Mouse (Mus musculus): Measurements from ENCODE around the gene 4930469K13Rik. TPM values are rescaled to one million over a fixed set of nuclear protein-coding genes. Genes with fewer than 3 reads are reported as not detected.

4930469K13Rik gene
- polyA plus RNA-seq, 1 experiment from 2014 or later = 16.5 TPM

- WGBS = 97% methylated on average over 1 of the region's 1 CpGs
- no peak for ATAC-seq (ENCODE audit: low FRiP score)
- no peak overlapping the region for H3K27ac ChIP-seq
These were observed 48.3 kb downstream of the 4930469K13Rik start for GRCm38 (mm10) chr11:34050063-34050462.

GRCm38 (mm10) chr11:34049125-34049379, 49.3 kb downstream of the 4930469K13Rik start:
- no peaks in the 10 kb centered on the region for H3K9me3 ChIP-seq (ENCODE audit: control insufficient read depth, low read length)
- no peak overlapping the region for H3K4me2 ChIP-seq (replicated peaks)
- no peak overlapping the region for H3K9ac ChIP-seq
- H3K27me3 ChIP-seq (ENCODE audit: control insufficient read depth, insufficient read depth, low read length) = no peaks in the 10 kb centered on the region
- no peaks in the 10 kb centered on the region for H3K36me3 ChIP-seq (replicated peaks; ENCODE audit: control insufficient read depth, insufficient read depth)
- ATAC-seq (ENCODE audit: low FRiP score) (no peak), DNase-seq (ENCODE audit: low spot score) (no peak)
- no peak overlapping the region for H3K4me3 ChIP-seq (replicated peaks; ENCODE audit: low read length)
- WGBS = 94% methylated on average over 1 of the region's 1 CpGs
- no peaks in the 10 kb centered on the region for H3K4me1 ChIP-seq (replicated peaks; ENCODE audit: control insufficient read depth, insufficient read depth, low read length)
- no peak overlapping the region for H3K27ac ChIP-seq

More at GRCm38 (mm10) chr11:34050063-34050462, 48.3 kb downstream of the 4930469K13Rik start:
- Histone ChIP-seq H3K27me3 (ENCODE audit: control insufficient read depth, insufficient read depth, low read length) (no peaks in the 10 kb centered on the region), H3K4me3 (replicated peaks; ENCODE audit: low read length) (no peak overlapping the region), H3K9ac (no peak overlapping the region), H3K9me3 (ENCODE audit: control insufficient read depth, low read length) (no peaks in the 10 kb centered on the region), H3K4me2 (replicated peaks) (no peak overlapping the region), H3K4me1 (replicated peaks; ENCODE audit: control insufficient read depth, insufficient read depth, low read length) (no peaks in the 10 kb centered on the region), H3K36me3 (replicated peaks; ENCODE audit: control insufficient read depth, insufficient read depth) (no peaks in the 10 kb centered on the region)
- no peak for DNase-seq (ENCODE audit: low spot score)

DNA sequence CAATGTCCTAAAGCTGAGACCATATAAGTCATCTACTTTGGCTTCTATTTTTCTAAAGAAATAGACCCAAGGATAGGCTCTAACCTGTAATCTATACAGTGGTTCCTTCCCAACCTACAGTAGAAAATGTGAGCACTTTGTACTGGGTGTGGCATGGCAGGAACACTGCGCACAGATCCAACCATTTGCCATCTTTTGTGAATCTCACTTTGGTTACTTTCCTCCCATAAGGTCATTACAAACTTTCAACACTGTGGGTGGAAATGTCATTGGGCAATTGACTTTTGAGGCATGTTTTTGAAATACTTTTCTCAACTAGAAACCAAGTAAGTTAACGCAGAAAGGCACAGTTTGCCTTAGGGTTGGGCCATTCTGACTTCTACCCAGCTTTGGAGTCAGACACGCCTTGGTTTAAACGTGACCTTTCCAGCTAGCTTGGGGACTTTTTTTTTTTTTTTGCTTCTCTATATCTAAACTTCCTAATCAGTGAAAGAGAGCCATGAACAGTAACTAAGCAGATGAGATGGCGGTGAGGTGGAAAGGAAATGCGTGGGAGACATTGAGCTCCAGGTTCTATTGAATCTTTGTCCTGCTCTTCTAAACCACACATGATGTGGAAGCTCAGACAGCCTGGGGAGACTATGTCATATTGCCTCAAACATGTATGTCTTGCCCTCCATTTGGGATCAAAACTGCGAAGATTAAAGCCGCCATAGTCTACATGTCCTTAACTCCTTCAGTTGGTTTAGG, 49.8 kb downstream of the 4930469K13Rik start:
- ATAC-seq (ENCODE audit: low FRiP score) (no peak), DNase-seq (ENCODE audit: low spot score) (no peak)
- H3K9me3 ChIP-seq (ENCODE audit: control insufficient read depth, low read length) = no peaks in the 10 kb centered on the region
- H3K4me1 ChIP-seq (replicated peaks; ENCODE audit: control insufficient read depth, insufficient read depth, low read length) = no peaks in the 10 kb centered on the region
- no peak overlapping the region for H3K27ac ChIP-seq
- H3K36me3 ChIP-seq (replicated peaks; ENCODE audit: control insufficient read depth, insufficient read depth) = no peaks in the 10 kb centered on the region
- H3K4me2 ChIP-seq (replicated peaks) = no peak overlapping the region
- no peak overlapping the region for H3K4me3 ChIP-seq (replicated peaks; ENCODE audit: low read length)
- H3K9ac ChIP-seq = no peak overlapping the region
- H3K27me3 ChIP-seq (ENCODE audit: control insufficient read depth, insufficient read depth, low read length) = no peaks in the 10 kb centered on the region
- 93% methylated on average over 8 of the region's 8 CpGs for WGBS

- H3K9me3 ChIP-seq (ENCODE audit: control insufficient read depth, low read length) = no peaks in the 10 kb centered on the region
- H3K4me1 ChIP-seq (replicated peaks; ENCODE audit: control insufficient read depth, insufficient read depth, low read length) = no peaks in the 10 kb centered on the region
- WGBS = 84% methylated on average over 5 of the region's 5 CpGs
- no peak overlapping the region for H3K9ac ChIP-seq
- no peak overlapping the region for H3K4me3 ChIP-seq (replicated peaks; ENCODE audit: low read length)
- no peaks in the 10 kb centered on the region for H3K27me3 ChIP-seq (ENCODE audit: control insufficient read depth, insufficient read depth, low read length)
- no peak overlapping the region for H3K4me2 ChIP-seq (replicated peaks)
- no peaks in the 10 kb centered on the region for H3K36me3 ChIP-seq (replicated peaks; ENCODE audit: control insufficient read depth, insufficient read depth)
- DNase-seq (ENCODE audit: low spot score) (no peak), ATAC-seq (ENCODE audit: low FRiP score) (no peak)
- no peak overlapping the region for H3K27ac ChIP-seq
These were observed 50.8 kb downstream of the 4930469K13Rik start for GRCm38 (mm10) chr11:34047542-34047937.

DNA sequence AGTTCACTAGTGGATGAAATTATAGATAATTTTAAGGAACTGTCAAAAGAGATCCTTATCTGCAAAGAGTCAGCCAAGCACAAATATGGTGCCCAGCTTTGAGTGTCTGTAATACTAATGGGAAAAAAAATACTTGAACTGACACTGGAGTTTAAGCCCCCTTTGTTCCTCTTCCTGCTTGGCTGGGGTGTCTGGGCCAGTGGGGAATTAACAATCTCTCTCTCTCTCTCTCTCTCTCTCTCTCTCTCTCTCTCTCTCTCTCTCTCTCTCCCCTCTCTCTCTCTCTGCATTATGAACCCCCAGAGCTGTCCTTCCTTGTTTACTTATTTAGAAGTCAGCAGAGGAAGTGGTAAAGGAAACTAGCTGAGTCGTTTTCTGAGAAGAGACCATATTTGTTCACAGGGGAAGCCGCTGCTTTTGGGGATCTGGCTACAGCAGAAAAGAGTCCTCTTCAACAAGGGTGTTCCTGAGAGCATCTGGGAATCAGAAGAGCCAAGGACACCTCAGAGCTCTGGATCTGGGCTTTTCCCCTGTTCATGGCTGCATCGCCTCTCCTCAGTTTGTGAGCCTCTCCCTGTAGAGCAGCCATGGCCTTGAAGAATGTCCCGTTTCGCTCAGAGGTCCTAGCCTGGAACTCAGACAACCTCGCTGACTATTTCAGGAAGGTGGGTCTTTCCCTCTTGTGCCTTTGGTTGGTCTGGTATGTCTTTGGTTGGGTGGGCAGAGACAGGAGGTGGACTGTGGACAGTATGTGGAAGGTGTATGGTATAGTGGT, 51.4 kb downstream of the 4930469K13Rik start, which contains the start of gene Lcp2:
Gene Lcp2 (plus strand): TSS at position 154 of the 775 bp plus-strand sequence.
- no peak within 1 kb of the TSS for H3K4me2 ChIP-seq (replicated peaks)
- no peak for ATAC-seq (ENCODE audit: low FRiP score)
- no peak within 1 kb of the TSS for H3K9ac ChIP-seq
- no peak within 1 kb of the TSS for H3K27ac ChIP-seq
- no peak within 1 kb of the TSS for H3K4me3 ChIP-seq (replicated peaks; ENCODE audit: low read length)
- no peaks in the 10 kb centered on the region for H3K27me3 ChIP-seq (ENCODE audit: control insufficient read depth, insufficient read depth, low read length)
- WGBS = 83% methylated on average over 6 of the region's 6 CpGs
- H3K4me1 ChIP-seq (replicated peaks; ENCODE audit: control insufficient read depth, insufficient read depth, low read length) = no peaks in the 10 kb centered on the region
- H3K9me3 ChIP-seq (ENCODE audit: control insufficient read depth, low read length) = no peaks in the 10 kb centered on the region
- no peak for DNase-seq (ENCODE audit: low spot score)
- no peaks in the 10 kb centered on the region for H3K36me3 ChIP-seq (replicated peaks; ENCODE audit: control insufficient read depth, insufficient read depth)

GRCm38 (mm10) chr11:34042808-34043207, 55.5 kb downstream of the 4930469K13Rik start:
- no peak overlapping the region for H3K9ac ChIP-seq
- H3K27me3 ChIP-seq (ENCODE audit: control insufficient read depth, insufficient read depth, low read length) = no peaks in the 10 kb centered on the region
- H3K36me3 ChIP-seq (replicated peaks; ENCODE audit: control insufficient read depth, insufficient read depth) = no peaks in the 10 kb centered on the region
- H3K9me3 ChIP-seq (ENCODE audit: control insufficient read depth, low read length) = no peaks in the 10 kb centered on the region
- no peaks in the 10 kb centered on the region for H3K4me1 ChIP-seq (replicated peaks; ENCODE audit: control insufficient read depth, insufficient read depth, low read length)
- H3K4me3 ChIP-seq (replicated peaks; ENCODE audit: low read length) = no peak overlapping the region
- H3K4me2 ChIP-seq (replicated peaks) = no peak overlapping the region
- no peak for ATAC-seq (ENCODE audit: low FRiP score)
- no peak overlapping the region for H3K27ac ChIP-seq
- no peak for DNase-seq (ENCODE audit: low spot score)
- 82% methylated on average over 1 of the region's 1 CpGs for WGBS

- H3K4me1 ChIP-seq (replicated peaks; ENCODE audit: control insufficient read depth, insufficient read depth, low read length) = no peaks in the 10 kb centered on the region
- H3K27ac ChIP-seq = no peak overlapping the region
- H3K9me3 ChIP-seq (ENCODE audit: control insufficient read depth, low read length) = no peaks in the 10 kb centered on the region
- no peak overlapping the region for H3K4me2 ChIP-seq (replicated peaks)
- no peaks in the 10 kb centered on the region for H3K27me3 ChIP-seq (ENCODE audit: control insufficient read depth, insufficient read depth, low read length)
- H3K9ac ChIP-seq = no peak overlapping the region
- no peak for DNase-seq (ENCODE audit: low spot score)
- WGBS = 78% methylated on average over 5 of the region's 5 CpGs
- ATAC-seq (ENCODE audit: low FRiP score) = no peak
- no peak overlapping the region for H3K4me3 ChIP-seq (replicated peaks; ENCODE audit: low read length)
- no peaks in the 10 kb centered on the region for H3K36me3 ChIP-seq (replicated peaks; ENCODE audit: control insufficient read depth, insufficient read depth)
These were observed 58.3 kb downstream of the 4930469K13Rik start for GRCm38 (mm10) chr11:34040061-34040460.

- Histone ChIP-seq H3K4me3 (replicated peaks; ENCODE audit: low read length) (no peak overlapping the region), H3K9ac (no peak overlapping the region), H3K9me3 (ENCODE audit: control insufficient read depth, low read length) (no peaks in the 10 kb centered on the region), H3K4me2 (replicated peaks) (no peak overlapping the region), H3K36me3 (replicated peaks; ENCODE audit: control insufficient read depth, insufficient read depth) (no peaks in the 10 kb centered on the region), H3K27ac (no peak overlapping the region), H3K27me3 (ENCODE audit: control insufficient read depth, insufficient read depth, low read length) (no peaks in the 10 kb centered on the region), H3K4me1 (replicated peaks; ENCODE audit: control insufficient read depth, insufficient read depth, low read length) (no peaks in the 10 kb centered on the region)
- ATAC-seq (ENCODE audit: low FRiP score) = no peak
- WGBS = 94% methylated on average over 5 of the region's 5 CpGs
- DNase-seq (ENCODE audit: low spot score) = no peak
These were observed 62.3 kb downstream of the 4930469K13Rik start for GRCm38 (mm10) chr11:34035909-34036658.

GRCm38 (mm10) chr11:34034794-34035193, 63.6 kb downstream of the 4930469K13Rik start:
- no peaks in the 10 kb centered on the region for H3K27me3 ChIP-seq (ENCODE audit: control insufficient read depth, insufficient read depth, low read length)
- DNase-seq (ENCODE audit: low spot score) (no peak), ATAC-seq (ENCODE audit: low FRiP score) (no peak)
- H3K4me2 ChIP-seq (replicated peaks) = no peak overlapping the region
- no peak overlapping the region for H3K9ac ChIP-seq
- no peaks in the 10 kb centered on the region for H3K36me3 ChIP-seq (replicated peaks; ENCODE audit: control insufficient read depth, insufficient read depth)
- H3K4me3 ChIP-seq (replicated peaks; ENCODE audit: low read length) = no peak overlapping the region
- 83% methylated on average over 2 of the region's 2 CpGs for WGBS
- H3K4me1 ChIP-seq (replicated peaks; ENCODE audit: control insufficient read depth, insufficient read depth, low read length) = no peaks in the 10 kb centered on the region
- H3K27ac ChIP-seq = no peak overlapping the region
- no peaks in the 10 kb centered on the region for H3K9me3 ChIP-seq (ENCODE audit: control insufficient read depth, low read length)
